In genomic region chr6:31398431-31399205, GRCm38 (mm10) we compare ENCODE assay signal across 8 mouse cellular contexts. TPM values are rescaled to one million over a fixed set of nuclear protein-coding genes. Genes with fewer than 3 reads are reported as not detected.
DNase-seq lines count a peak whose midpoint lies in the region; ATAC-seq lines count a peak whose summit lies in the region.

TSS of gene Mkln1 (plus strand) at chr6:31398735.

- peaks cover 40% of the 10 kb centered on the region for H3K4me1 ChIP-seq in hindbrain, embryonic 15.5 days (replicated peaks)

- H3K4me3 ChIP-seq in hindbrain, embryonic 15.5 days = peak within 1 kb of the TSS; percentile 82

- peak within 1 kb of the TSS; percentile 95 for H3K27ac ChIP-seq in hindbrain, embryonic 15.5 days (replicated peaks)

- peak within 1 kb of the TSS; percentile 67 for H3K4me2 ChIP-seq in hindbrain, embryonic 15.5 days

- under 1% methylated on average over 57 of the region's 65 CpGs for WGBS in hindbrain, embryonic 15.5 days

- ATAC-seq in hindbrain, embryonic 15.5 days (ENCODE audit: low FRiP score, low read depth) = peak; percentile 99

- DNase-seq in R1 (ENCODE audit: low read depth, low spot score) = peak; percentile 78
- DNase-seq in cerebellum, postnatal 25 days = peak; percentile 94 to 95
- DNase-seq in frontal cortex, postnatal 36 days (ENCODE audit: low spot score in 2 of 2) = peak; percentile 90
- peak; percentile 83 for DNase-seq in left cerebral cortex, adult 11 months (ENCODE audit: low spot score)
- peak; percentile 92 to 95 for DNase-seq in lung, postnatal 4 days
- DNase-seq in retina, postnatal 7 days (ENCODE audit: low read depth, low spot score) = peak; percentile 71
- peak; percentile 89 for DNase-seq in urinary bladder, adult 2 months (ENCODE audit: low spot score)

- H3K36me3 ChIP-seq in hindbrain, embryonic 15.5 days = no peaks in the 10 kb centered on the region

- no peaks in the 10 kb centered on the region for H3K9me3 ChIP-seq in hindbrain, embryonic 15.5 days

- peak within 1 kb of the TSS; percentile 95 for H3K9ac ChIP-seq in hindbrain, embryonic 15.5 days

- no peaks in the 10 kb centered on the region for H3K27me3 ChIP-seq in hindbrain, embryonic 15.5 days

RNA-seq across cellular contexts. Expression of gene Mkln1, which starts in this region (rescaled TPM):
- 120 and 129 TPM in 2 replicates for polyA plus RNA-seq in hindbrain, embryonic 15.5 days (2015; fragmentation: Nextera tagmentation; extraction: Ambion mirVana)
- 84.9 and 100.0 TPM in 2 replicates for polyA plus RNA-seq in urinary bladder, adult 2 months (2012; rRNA removed)

Comparison
In these comparisons a context has a peak if more than half of its experiments do, and no peak if none do; other contexts are left out.
1. Peak in every context shown above with its lines: DNase-seq, ATAC-seq, H3K4me3 ChIP-seq and H3K27ac ChIP-seq.